Comparison of ENCODE assay signal across 17 mouse cellular contexts in genomic region chr1:77510623-77511022, GRCm38 (mm10). TPM values are rescaled to one million over a fixed set of nuclear protein-coding genes. Genes with fewer than 3 reads are reported as not detected.
A peak's percentile ranks its signal among the peaks of the same experiment; 100 is the strongest.
DNase-seq lines count a peak whose midpoint lies in the region; ATAC-seq and TF ChIP-seq lines count a peak whose summit lies in the region.
"Had no signal": no experiment of that assay in that cellular context is flagged by ENCODE, and none has a peak within 500 bp of the region (broad histone marks: within the 10 kb centered on the region; RNA-seq: fewer than 3 reads in every experiment).

No protein-coding gene starts in this region.

- ATAC-seq in embryonic facial prominence, embryonic 15.5 days (ENCODE audit: insufficient number of reproducible peaks, low FRiP score, low TSS enrichment, low read depth) = no peak
- ATAC-seq in hindbrain, embryonic 13.5 days (ENCODE audit: low FRiP score) = no peak
- no peak for ATAC-seq in midbrain, embryonic 13.5 days
- ATAC-seq: CD4-positive, CD25-positive, alpha-beta regulatory T cell, adult 4 months; intestine, embryonic 15.5 days; Patski had no signal

- H3K4me3 ChIP-seq in cortical plate, adult 2 months (ENCODE audit: insufficient read depth, low read length) = peak overlapping the region; percentile 70; the same call in 1 of the 2 replicates
- peak overlapping the region; percentile 70; the same call in 1 of the 2 replicates for H3K4me3 ChIP-seq in embryonic facial prominence, embryonic 15.5 days (replicated peaks)
- peak overlapping the region; percentile 69 for H3K4me3 ChIP-seq in hindbrain, embryonic 13.5 days
- peak overlapping the region; percentile 73 for H3K4me3 ChIP-seq in midbrain, embryonic 13.5 days (replicated peaks)
- H3K4me3 ChIP-seq: heart, embryonic 12.5 days; intestine, embryonic 15.5 days; megakaryocyte, embryonic 14.5 days had no signal

- DNase-seq in heart, postnatal 4 days = no peak
- no peak for DNase-seq in gastrocnemius, postnatal 4 days (ENCODE audit: low spot score in 2 of 2)
- DNase-seq in heart, postnatal 10 days = no peak
- no peak for DNase-seq in adrenal gland, adult 2 months
- DNase-seq: adrenal gland, postnatal 14 days; kidney, postnatal 4 days; left cerebral cortex, postnatal 4 days; lung, embryonic 14.5 days had no signal

- TF ChIP-seq CTCF in cortical plate, adult 2 months (IDR thresholded peaks at IDR 0.05; ENCODE audit: extremely low read depth, insufficient read depth, low read length) = no peak

- no peaks in the 10 kb centered on the region for H3K9me3 ChIP-seq in embryonic facial prominence, embryonic 15.5 days (replicated peaks)
- no peaks in the 10 kb centered on the region for H3K9me3 ChIP-seq in hindbrain, embryonic 13.5 days
- H3K9me3 ChIP-seq in midbrain, embryonic 13.5 days = no peaks in the 10 kb centered on the region
- H3K9me3 ChIP-seq: heart, embryonic 12.5 days; intestine, embryonic 15.5 days had no signal

- intact Hi-C loops in heart, postnatal 10 days (cut with DNase I) = loop anchor here (5.0 to 10.0 kb wide), 3 partner anchors 123 to 426 kb away; no protein-coding TSS in a partner anchor

- H3K27me3 ChIP-seq in embryonic facial prominence, embryonic 15.5 days = no peaks in the 10 kb centered on the region
- no peaks in the 10 kb centered on the region for H3K27me3 ChIP-seq in hindbrain, embryonic 13.5 days
- peaks cover 10% of the 10 kb centered on the region for H3K27me3 ChIP-seq in midbrain, embryonic 13.5 days
- H3K27me3 ChIP-seq: intestine, embryonic 15.5 days; Patski had no signal

- peaks cover 13% of the 10 kb centered on the region; the same call in 1 of the 2 replicates for H3K36me3 ChIP-seq in embryonic facial prominence, embryonic 15.5 days
- H3K36me3 ChIP-seq in hindbrain, embryonic 13.5 days = peaks cover 9% of the 10 kb centered on the region
- peaks cover 14% of the 10 kb centered on the region for H3K36me3 ChIP-seq in midbrain, embryonic 13.5 days

- H3K4me1 ChIP-seq in cortical plate, adult 2 months (ENCODE audit: control insufficient read depth, insufficient read depth, low read length) = no peaks in the 10 kb centered on the region; the same call in 1 of the 2 replicates
- H3K4me1 ChIP-seq in embryonic facial prominence, embryonic 15.5 days = peaks cover 39% of the 10 kb centered on the region
- peaks cover 65% of the 10 kb centered on the region for H3K4me1 ChIP-seq in hindbrain, embryonic 13.5 days (replicated peaks)
- H3K4me1 ChIP-seq in midbrain, embryonic 13.5 days (replicated peaks) = peaks cover 73% of the 10 kb centered on the region

- H3K9ac ChIP-seq in embryonic facial prominence, embryonic 15.5 days = no peak overlapping the region
- H3K9ac ChIP-seq in hindbrain, embryonic 13.5 days = peak overlapping the region; percentile 82
- peak overlapping the region; percentile 55 for H3K9ac ChIP-seq in midbrain, embryonic 13.5 days (replicated peaks)
- H3K9ac ChIP-seq: heart, embryonic 12.5 days; intestine, embryonic 15.5 days; lung, embryonic 14.5 days had no signal

- no peak for TF ChIP-seq POLR2A in cortical plate, adult 2 months (IDR thresholded peaks at IDR 0.05; ENCODE audit: extremely low read depth, insufficient read depth, low read length)

- H3K4me2 ChIP-seq in embryonic facial prominence, embryonic 15.5 days (replicated peaks) = peak overlapping the region; percentile 87; the same call in 1 of the 2 replicates
- H3K4me2 ChIP-seq in hindbrain, embryonic 13.5 days = peak overlapping the region; percentile 73
- H3K4me2 ChIP-seq in midbrain, embryonic 13.5 days (replicated peaks) = peak overlapping the region; percentile 92
- H3K4me2 ChIP-seq: heart, embryonic 12.5 days; intestine, embryonic 15.5 days had no signal

- H3K27ac ChIP-seq in cortical plate, adult 2 months (ENCODE audit: insufficient read depth, low read length) = no peak overlapping the region
- H3K27ac ChIP-seq in embryonic facial prominence, embryonic 15.5 days (replicated peaks) = no peak overlapping the region
- H3K27ac ChIP-seq in hindbrain, embryonic 13.5 days = no peak overlapping the region
- H3K27ac ChIP-seq in midbrain, embryonic 13.5 days = no peak overlapping the region
- H3K27ac ChIP-seq: intestine, embryonic 15.5 days had no signal

- WGBS in embryonic facial prominence, embryonic 15.5 days = 49% methylated on average over 5 of the region's 5 CpGs
- WGBS in hindbrain, embryonic 13.5 days = 35% methylated on average over 5 of the region's 5 CpGs
- 49% methylated on average over 5 of the region's 5 CpGs for WGBS in midbrain, embryonic 13.5 days

RNA-seq across cellular contexts. Expression of gene Epha4, which starts 4.3 kb away (rescaled TPM):
- 74.5 and 85.1 TPM in 2 replicates for polyA plus RNA-seq in cortical plate, adult 2 months (2012; rRNA removed)
- polyA plus RNA-seq in embryonic facial prominence, embryonic 15.5 days (2015; fragmentation: Nextera tagmentation; extraction: Ambion mirVana) = 36.8 and 38.2 TPM in 2 replicates
- polyA plus RNA-seq in hindbrain, embryonic 13.5 days (2015; fragmentation: Nextera tagmentation; extraction: Ambion mirVana) = 37.3 and 39.1 TPM in 2 replicates
- polyA plus RNA-seq in midbrain, embryonic 13.5 days (2015; fragmentation: Nextera tagmentation; extraction: Ambion mirVana) = 36.5 and 37.5 TPM in 2 replicates
- total RNA-seq in heart, postnatal 4 days (2021) = 10 to 100 TPM; 22.4 to 25.4 TPM
- 10 to 100 TPM; 10.7 to 12.8 TPM for total RNA-seq in gastrocnemius, postnatal 4 days (2021)
- 10 to 100 TPM; 19.3 to 24.0 TPM for total RNA-seq in heart, postnatal 10 days (2021)
- 1 to 10 TPM; 2.1 to 2.8 TPM for total RNA-seq in adrenal gland, adult 2 months (2021)
- polyA plus RNA-seq in adrenal gland, adult 2 months (2012; rRNA removed) = 0.74 and 1.3 TPM in 2 replicates

Comparison
In these comparisons a context has a peak if more than half of its experiments do, and no peak if none do; other contexts are left out.
1. RNA of gene Epha4, which starts 4.3 kb away (polyA plus RNA-seq): 74.5 to 85.1 TPM in cortical plate, adult 2 months, 36.8 to 38.2 TPM in embryonic facial prominence, embryonic 15.5 days, 36.5 to 37.5 TPM in midbrain, embryonic 13.5 days and 37.3 to 39.1 TPM in hindbrain, embryonic 13.5 days; 0.74 to 1.3 TPM in adrenal gland, adult 2 months; every median in the first group is over 10 times any median in the second.
2. Peak in every context shown above with its lines, with median percentiles within 50 percentile points of each other: H3K4me3 ChIP-seq and H3K4me2 ChIP-seq.